Mouse (Mus musculus) right cerebral cortex, postnatal 14 days (tissue): ENCODE measurements at regions not wholly inside any gene's neighbourhood (a gene's known extent, or its start where the extent isn't known, plus 50 kb on each side); places are given as distances from the start of the nearest gene placed in this dataset.
"Not testable (repeated sequence)": the region's sequence is repeated elsewhere in the genome, so short reads cannot be mapped to it uniquely, and the experiment has no call there.

Experiments used
- DNase-seq: peaks from one replicate; pipeline ENCODE4 v3.0.0; 2022

- DNase-seq = peak; percentile 65
Observed at GRCm38 (mm10) chr13:60479043-60479861, 122.5 kb upstream of the Dapk1 start.

GRCm38 (mm10) chr13:60479862-60480730 is 121.7 kb upstream of the Dapk1 start:
- DNase-seq = no peak

DNA sequence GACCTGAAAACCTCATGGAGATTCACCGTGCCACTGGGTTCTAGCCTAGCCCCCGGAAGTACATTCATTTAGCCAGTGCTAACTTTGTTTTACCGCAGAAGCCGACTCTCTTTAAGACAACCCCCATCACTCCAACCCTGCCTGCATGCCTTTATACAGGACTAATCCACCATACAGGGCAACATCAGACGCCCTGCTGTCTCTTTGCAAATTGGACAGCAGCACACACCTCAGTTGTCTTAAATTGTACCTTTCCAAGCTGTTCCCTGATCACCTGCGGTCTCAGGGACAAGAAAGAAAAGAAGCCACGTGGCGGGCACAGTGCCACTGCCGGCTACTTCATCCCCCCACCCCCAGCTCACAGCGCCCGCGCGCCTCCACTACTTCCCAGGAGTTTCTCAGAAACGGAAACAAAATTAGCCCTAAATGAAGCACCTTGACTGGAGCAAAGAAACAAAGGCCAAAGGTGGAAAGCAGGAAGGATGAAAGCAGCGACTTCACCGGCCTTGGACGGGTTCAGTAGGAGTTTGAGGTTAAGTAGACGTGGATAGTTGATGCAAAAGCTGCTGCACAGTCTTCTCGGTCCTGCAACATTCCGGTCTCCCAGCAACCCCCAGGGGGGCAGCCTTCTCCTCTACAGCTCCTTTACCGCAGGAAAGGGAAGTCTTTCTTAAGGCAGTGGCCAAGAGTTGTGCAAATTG is 120.9 kb upstream of the Dapk1 start:
- DNase-seq = no peak

DNA sequence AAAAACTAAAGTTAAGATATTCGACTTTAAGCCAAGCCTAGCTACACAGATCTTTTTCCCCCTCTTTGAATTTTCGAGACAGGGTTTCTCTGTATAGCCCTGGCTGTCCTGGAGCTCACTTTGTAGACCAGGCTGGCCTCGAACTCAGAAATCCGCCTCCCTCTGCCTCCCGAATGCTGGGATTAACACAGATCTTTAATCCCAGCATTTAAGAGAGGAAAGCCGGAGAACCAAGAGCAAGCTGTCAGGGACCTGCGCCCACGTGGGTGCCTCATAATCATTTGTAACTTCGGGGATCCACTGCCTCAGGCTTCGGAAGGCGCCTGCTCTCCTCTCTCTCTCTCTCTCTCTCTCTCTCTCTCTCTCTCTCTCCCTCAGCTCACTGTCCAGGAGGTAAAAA is 120.3 kb upstream of the Dapk1 start:
- not testable (repeated sequence) for DNase-seq

DNA sequence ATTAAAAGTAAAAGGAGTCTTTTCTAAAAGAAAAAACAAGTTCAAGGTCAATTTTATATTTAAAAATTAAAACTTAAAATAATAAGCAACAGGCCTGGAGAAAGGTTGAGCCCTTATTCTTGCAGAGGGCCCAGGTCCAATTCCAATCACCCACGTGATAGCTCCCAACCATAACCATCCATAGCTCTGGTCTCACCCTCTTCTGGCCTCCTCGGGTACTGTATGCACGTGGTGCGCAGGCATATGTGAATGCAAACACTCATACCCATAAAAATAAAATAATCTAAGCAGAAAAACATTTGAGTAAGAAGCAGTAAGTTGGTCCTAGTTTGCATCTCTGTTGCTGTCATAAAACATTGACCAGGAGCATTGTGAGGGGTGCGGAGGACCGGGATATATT is 119.8 kb upstream of the Dapk1 start:
- no peak for DNase-seq

- no peak for DNase-seq
Observed at GRCm38 (mm10) chr13:60486105-60486504, 115.6 kb upstream of the Dapk1 start.

DNA sequence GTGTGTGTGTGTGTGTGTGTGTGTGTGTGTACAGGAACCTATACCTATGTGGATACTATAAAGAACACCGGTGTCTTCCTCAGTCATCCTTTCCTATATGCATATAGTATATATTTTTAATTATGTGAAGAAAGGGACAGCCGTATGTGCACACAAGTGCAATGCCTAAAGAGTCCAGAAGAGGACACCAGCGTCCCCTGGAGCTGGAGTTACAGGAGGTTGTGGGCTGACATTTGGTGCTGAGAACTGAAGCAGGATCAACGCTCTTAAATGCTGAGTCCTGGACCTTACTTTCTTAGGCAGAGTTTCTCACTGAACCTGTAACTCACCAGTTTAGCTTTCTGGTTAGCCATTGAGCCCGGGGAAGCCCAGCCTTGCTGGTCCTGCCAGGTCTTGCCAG is 114.9 kb upstream of the Dapk1 start:
- DNase-seq = no peak

DNA sequence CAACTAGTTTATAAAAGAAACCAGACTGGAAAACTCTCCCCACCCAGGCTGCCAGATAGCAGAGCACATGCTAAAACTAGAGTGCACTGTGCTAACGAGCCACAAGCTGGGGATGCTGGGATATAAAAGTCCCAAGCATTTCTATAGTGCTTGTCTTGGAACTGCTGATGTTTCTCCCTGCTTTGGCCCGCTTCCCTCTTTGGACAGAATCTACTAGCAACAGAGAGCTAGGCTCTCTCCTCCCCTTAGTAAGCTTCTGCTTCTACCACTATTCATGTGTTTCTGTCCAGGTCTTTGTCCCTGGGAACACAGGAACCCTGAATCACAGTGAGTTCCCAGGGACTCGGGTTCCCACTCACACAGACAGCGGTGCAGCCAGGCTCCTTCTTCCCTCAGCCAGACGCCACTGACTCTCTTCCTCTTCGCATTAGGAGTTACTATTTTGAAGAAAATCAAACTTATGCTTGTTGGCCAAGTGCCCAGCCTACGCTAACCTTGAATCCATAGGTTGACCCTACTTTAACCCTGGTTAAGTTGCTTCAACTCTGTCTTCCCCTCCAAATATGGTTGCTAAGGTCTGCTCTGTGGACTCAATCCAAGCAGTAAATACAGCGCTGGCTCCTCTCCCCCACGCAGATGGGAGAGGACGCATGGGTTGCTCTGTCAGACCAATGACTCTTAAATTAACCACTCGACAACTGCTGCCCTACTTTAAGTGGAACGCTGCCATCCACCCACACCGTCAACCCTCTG is 113.4 kb upstream of the Dapk1 start:
- no peak for DNase-seq

- DNase-seq = no peak
Observed at GRCm38 (mm10) chr13:60488884-60489265, 112.9 kb upstream of the Dapk1 start.

DNA sequence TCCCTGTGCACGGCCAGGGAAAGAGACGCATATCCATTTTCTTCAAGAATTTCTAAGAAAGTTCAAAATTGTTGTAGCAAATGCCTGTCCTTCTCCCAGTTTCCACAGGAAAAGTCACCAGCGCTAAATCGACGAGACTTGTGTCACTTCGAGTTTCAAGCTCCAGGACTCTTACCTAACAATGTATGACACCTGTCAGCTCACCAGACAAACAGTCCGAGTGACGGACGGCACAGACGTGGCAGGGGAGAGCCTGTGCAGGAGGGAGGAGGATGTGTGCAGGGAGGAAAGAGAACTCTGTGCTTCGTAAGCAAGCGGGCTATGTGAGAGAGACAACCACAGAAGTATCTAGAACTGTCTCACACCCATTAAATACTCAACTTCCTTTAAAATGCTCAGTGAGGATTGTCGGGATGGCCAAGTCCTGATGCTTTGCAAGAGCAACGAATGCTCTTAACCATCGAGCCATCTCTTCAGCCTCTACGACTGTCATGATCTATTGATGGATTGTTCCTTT is 109.7 kb upstream of the Dapk1 start:
- no peak for DNase-seq

DNA sequence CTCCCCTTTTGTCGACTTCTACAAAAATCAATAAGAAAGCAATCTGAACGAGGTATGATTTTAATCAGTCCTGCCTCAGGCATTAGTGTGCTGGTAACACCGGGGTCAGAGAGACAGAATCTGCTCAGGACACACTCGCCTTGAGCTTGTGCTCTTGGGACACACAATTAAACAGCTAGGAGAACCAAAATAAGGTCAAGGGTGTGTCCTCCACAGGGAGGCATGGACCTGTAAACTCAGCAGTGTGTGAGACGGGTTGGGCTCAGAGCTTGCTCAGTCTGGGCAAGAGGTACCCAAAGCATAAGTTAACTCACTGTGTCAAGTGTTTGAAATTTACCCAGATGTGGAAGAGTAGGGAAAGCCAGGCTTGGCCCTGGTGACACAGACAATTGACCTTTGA is 107.9 kb upstream of the Dapk1 start:
- DNase-seq = no peak

DNA sequence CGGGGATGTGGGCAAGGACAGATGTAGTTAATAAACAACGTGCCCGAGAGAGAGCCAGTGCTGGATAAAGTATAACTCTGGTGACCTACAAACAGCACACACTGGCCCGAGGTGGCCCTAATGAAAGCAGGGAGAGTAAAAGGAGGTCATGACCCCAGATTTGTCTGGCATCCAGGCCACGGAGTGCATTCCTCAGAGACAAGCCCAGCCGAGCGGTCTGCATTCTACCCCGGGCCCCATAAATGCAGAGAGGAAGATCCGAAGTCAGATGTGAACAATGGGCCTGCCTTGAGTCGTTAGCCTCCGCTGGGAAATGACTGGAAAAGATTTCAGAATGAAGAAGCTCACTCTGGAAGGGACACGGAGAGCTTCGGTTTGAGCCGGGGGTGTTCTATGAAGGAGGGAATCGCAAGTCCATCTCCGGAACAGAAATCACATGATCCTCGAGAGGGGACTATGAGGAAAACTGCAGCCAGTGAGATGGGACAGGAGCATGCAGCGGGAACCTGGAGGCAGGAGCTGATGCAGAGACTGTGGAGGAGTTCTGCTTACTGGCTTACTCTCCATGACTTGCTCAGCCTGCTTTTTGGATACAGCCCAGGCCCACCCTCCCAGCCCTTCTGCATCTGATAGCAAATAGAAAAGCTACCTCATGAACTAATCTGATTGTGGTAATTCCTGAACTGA is 103.9 kb upstream of the Dapk1 start:
- no peak for DNase-seq

- DNase-seq = no peak
Observed at GRCm38 (mm10) chr13:60504196-60504595, 97.6 kb upstream of the Dapk1 start.

DNA sequence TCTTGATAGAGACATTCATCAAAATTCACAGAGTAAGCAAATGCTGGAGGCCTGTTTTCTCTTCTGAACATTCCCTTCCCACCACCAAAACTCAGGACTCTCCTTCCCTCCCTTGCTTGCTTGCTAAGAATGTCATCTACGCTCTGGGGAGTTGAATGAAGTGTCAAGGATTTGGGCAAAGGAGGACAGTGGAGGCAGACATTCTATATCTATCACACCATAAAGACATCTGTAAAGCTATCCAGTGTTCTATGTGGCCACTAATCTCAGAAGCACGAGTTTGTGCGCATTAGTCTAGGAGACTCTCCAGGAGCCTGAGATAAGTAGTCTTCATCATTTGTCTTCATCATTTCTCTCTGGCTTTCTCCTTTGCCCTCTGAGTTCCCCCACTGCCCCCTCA is 94.1 kb upstream of the Dapk1 start:
- DNase-seq = no peak

DNA sequence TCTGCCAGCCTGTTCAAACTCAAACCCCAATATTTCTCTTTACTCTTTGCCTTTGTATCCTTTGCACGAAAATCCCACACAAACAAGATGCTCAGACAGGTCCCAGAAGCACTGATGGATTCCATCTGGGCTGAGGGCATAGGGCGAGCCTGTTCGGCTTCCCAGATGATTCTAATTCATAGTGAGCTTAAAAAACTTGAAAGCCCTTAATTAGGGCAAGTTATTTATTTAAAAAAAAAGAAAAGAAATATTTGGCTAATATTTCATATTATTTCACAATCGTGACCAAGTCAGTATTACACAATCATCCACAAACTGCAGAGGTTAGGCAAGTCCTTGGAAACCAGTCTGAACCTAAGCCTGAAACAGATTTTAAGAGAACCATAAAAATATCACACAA is 93.7 kb upstream of the Dapk1 start:
- no peak for DNase-seq

DNA sequence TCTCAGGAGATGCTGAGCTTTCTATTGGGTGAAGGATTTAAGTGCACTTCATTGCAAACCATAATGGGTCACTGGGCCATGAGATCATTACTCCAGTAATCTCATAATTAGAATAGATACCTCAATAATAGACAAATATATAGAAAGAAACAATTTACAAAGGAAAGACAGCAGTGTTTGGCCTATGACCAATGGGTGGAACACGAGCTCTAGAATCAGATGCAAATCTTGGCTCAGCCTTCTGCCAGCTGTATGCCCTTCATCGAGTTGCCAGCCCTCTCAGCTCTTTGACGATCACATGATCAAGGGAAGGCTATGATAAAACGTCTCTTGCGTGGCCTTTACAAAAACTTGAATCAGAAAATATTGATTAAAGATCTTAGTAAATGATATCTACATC is 92.9 kb upstream of the Dapk1 start:
- DNase-seq = no peak

DNA sequence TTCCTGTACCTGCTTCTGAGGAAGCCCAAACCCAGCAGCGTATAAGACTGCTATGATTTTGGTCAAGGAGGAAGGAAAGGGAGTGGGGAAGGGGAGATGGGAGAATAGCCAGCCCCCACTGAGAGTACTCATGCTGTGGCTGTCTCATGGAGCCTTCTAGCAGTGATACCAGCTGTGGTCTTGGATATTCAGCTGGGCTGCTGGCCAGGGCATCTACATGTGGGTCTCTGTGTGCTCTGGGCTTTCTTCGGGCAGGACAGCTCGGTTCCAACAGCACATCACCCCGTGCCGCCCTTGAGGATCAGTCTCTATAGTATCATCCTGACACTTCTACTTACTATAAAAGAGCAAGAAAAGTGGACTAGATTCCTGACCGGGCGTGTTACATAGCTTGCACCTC is 90.6 kb upstream of the Dapk1 start:
- DNase-seq = no peak

GRCm38 (mm10) chr13:60511628-60512027 is 90.1 kb upstream of the Dapk1 start:
- DNase-seq = no peak

DNA sequence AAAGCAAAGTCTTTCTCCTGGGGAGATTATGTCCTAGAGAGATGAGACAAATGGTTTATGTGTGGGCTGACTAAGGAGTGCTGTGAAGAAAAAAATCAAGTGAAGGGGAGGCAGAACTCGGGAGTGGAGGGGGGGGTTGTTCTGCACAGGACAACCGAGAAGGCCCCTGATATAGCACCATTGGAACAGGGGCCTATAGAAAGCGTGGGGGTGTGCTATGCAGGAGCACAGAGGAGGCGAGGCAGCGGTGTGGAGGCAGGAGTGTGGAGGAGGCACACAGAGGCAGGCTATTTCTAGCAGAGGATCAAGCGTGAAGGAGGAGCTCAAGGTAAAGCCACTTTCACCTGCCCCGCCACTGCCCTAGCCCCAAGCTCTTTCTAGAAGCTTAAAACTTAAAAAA is 88.0 kb upstream of the Dapk1 start:
- DNase-seq = no peak

GRCm38 (mm10) chr13:60514806-60515205 is 86.9 kb upstream of the Dapk1 start:
- DNase-seq = no peak

DNA sequence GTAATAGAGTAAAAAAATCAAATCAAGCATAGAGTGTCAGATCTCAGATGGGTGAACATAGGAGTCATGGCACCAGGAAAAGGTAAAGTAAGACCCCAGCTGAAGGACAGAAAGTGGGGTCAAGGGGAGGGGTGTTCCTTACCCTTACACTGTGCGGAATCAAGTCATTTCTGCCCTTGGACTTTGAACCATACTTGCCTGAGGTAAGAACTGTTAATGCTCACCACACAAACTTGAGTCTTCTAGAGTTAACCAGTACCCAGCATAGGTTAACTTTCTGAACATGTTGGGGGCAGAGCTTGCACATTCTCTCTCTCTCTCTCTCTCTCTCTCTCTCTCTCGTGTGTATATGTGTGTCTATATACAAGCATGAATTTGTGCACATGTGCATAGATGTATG is 83.7 kb upstream of the Dapk1 start:
- no peak for DNase-seq

- no peak for DNase-seq
Observed at GRCm38 (mm10) chr13:60519708-60520107, 82.0 kb upstream of the Dapk1 start.
